Mouse (Mus musculus) cerebellum, postnatal 14 days (tissue): Measurements from ENCODE around the gene Prap1.
"Not testable (repeated sequence)": the region's sequence is repeated elsewhere in the genome, so short reads cannot be mapped to it uniquely, and the experiment has no call there.

Source experiments
- DNase-seq, 2 experiments: peaks; one replicate each; pipeline ENCODE4 v3.0.0; 2021; ENCODE audit warnings: mixed read lengths in 2 of 2

Gene Prap1

GRCm38 (mm10) chr7:140090601-140091000 is 2.6 kb upstream of the Prap1 start:
- DNase-seq = no peak

GRCm38 (mm10) chr7:140094954-140095353 is 1.8 kb downstream of the Prap1 start:
- DNase-seq = no peak

GRCm38 (mm10) chr7:140095556-140095955 is 2.4 kb downstream of the Prap1 start:
- no peak for DNase-seq

GRCm38 (mm10) chr7:140096055-140096454 is 2.9 kb downstream of the Prap1 start:
- DNase-seq = no peak

- DNase-seq = no peak
Observed at GRCm38 (mm10) chr7:140098466-140098865, 5.3 kb downstream of the Prap1 start.

- peak; percentile 16 to 33 for DNase-seq
Observed at GRCm38 (mm10) chr7:140101498-140101897, 8.3 kb downstream of the Prap1 start.

GRCm38 (mm10) chr7:140101993-140102860 is 9.0 kb downstream of the Prap1 start, which contains the start of gene Fuom:
Fuom (minus strand) TSS chr7:140102441.
- peak; percentile 80 to 82 for DNase-seq

GRCm38 (mm10) chr7:140104009-140104408 is 10.8 kb downstream of the Prap1 start:
- no peak for DNase-seq

- no peak for DNase-seq
Observed at GRCm38 (mm10) chr7:140111943-140112342, 18.7 kb downstream of the Prap1 start.

- peak; percentile 22 to 25 for DNase-seq
Observed at GRCm38 (mm10) chr7:140115583-140116328, 22.6 kb downstream of the Prap1 start, which contains the start of gene Paox. Paox (plus strand) TSS chr7:140115799.

- DNase-seq = peak; percentile 87
Observed at GRCm38 (mm10) chr7:140116329-140117054, 23.3 kb downstream of the Prap1 start, which contains the start of gene Echs1. Echs1 (minus strand) TSS chr7:140116476.

GRCm38 (mm10) chr7:140120484-140120883 is 27.3 kb downstream of the Prap1 start:
- no peak for DNase-seq

GRCm38 (mm10) chr7:140121338-140121910 is 28.2 kb downstream of the Prap1 start:
- DNase-seq = no peak

- no peak for DNase-seq
Observed at GRCm38 (mm10) chr7:140122765-140123164, 29.6 kb downstream of the Prap1 start.

GRCm38 (mm10) chr7:140124382-140124781 is 31.2 kb downstream of the Prap1 start:
- DNase-seq = no peak

- peak; percentile 92 to 94 for DNase-seq
Observed at GRCm38 (mm10) chr7:140125278-140126021, 32.3 kb downstream of the Prap1 start.

- no peak for DNase-seq
Observed at GRCm38 (mm10) chr7:140126022-140126350, 32.8 kb downstream of the Prap1 start.

GRCm38 (mm10) chr7:140126934-140127333 is 33.7 kb downstream of the Prap1 start:
- DNase-seq = no peak

GRCm38 (mm10) chr7:140127911-140128310 is 34.7 kb downstream of the Prap1 start:
- DNase-seq = no peak

- not testable (repeated sequence) for DNase-seq
Observed at GRCm38 (mm10) chr7:140132184-140132583, 39.0 kb downstream of the Prap1 start.

- DNase-seq = not testable (repeated sequence)
Observed at GRCm38 (mm10) chr7:140134033-140134432, 40.8 kb downstream of the Prap1 start.
